Mouse (Mus musculus) lung, postnatal 0 days (tissue): Measurements from ENCODE around the gene Celf2. TPM values are rescaled to one million over a fixed set of nuclear protein-coding genes. Genes with fewer than 3 reads are reported as not detected.

Experiments
- ATAC-seq: fragments of 200-750 bp; cut with Nextera tagmentation; 2 replicates; pipeline ENCODE4 v1.8.0; 2017; ENCODE audit warnings: moderate library complexity
- DNase-seq: peaks from one replicate; pipeline ENCODE4 v3.0.0-alpha.2; 2016; ENCODE audit warnings: low spot score
- H3K27ac ChIP-seq: fragments of 300-500 bp; sonication (generic); 2 replicates; pipeline ENCODE4 v1.5.1; 2014; ENCODE audit warnings: antibody characterized with exemption, mild to moderate bottlenecking, low read length, mixed read lengths
- H3K27me3 ChIP-seq: fragments of 300-500 bp; sonication (generic); replicated peaks from 2 replicates; pipeline ENCODE4 v1.6.1; 2014; ENCODE audit warnings: low read length, mixed read lengths; ENCODE audit not compliant: insufficient read depth
- H3K36me3 ChIP-seq: fragments of 300-500 bp; sonication (generic); 2 replicates; pipeline ENCODE4 v1.6.1; 2014; ENCODE audit warnings: low read length, mixed read lengths; ENCODE audit not compliant: insufficient read depth
- H3K4me1 ChIP-seq: fragments of 300-500 bp; sonication (generic); 2 replicates; pipeline ENCODE4 v1.6.1; 2014; ENCODE audit warnings: antibody characterized with exemption, low read depth, low read length, mixed read lengths; ENCODE audit not compliant: insufficient read depth
- H3K4me2 ChIP-seq: fragments of 300-500 bp; sonication (generic); replicated peaks from 2 replicates; pipeline ENCODE4 v1.6.1; 2014; ENCODE audit warnings: low read depth, mild to moderate bottlenecking, low read length, moderate library complexity, mixed read lengths
- H3K4me3 ChIP-seq: fragments of 300-500 bp; sonication (generic); 2 replicates; pipeline ENCODE4 v1.5.1; 2014; ENCODE audit warnings: low read depth, low read length
- H3K9ac ChIP-seq: fragments of 300-500 bp; sonication (generic); replicated peaks from 2 replicates; pipeline ENCODE4 v1.6.1; 2014; ENCODE audit warnings: low read depth, mild to moderate bottlenecking
- H3K9me3 ChIP-seq: fragments of 300-500 bp; sonication (generic); 2 replicates; pipeline ENCODE4 v1.6.1; 2016; ENCODE audit warnings: low read length, mixed read lengths
- CTCF ChIP-seq: IDR thresholded peaks from 2 replicates; pipeline ENCODE4 v1.5.1; 2016; ENCODE audit warnings: antibody characterized with exemption, mild to moderate bottlenecking
- EP300 ChIP-seq: IDR thresholded peaks from 2 replicates; pipeline ENCODE4 v1.6.1; 2016; ENCODE audit warnings: antibody characterized with exemption, mild to moderate bottlenecking, control low read depth
- WGBS: fragments of 180-500 bp; shearing (Covaris S2); extraction: QIAGEN DNeasy Blood & Tissue Kit; methylation state at CpG from one replicate; pipeline ENCODE4 v1.1.7; 2014; 5-methylcytosine and 5-hydroxymethylcytosine counted together
- polyA plus RNA-seq: library from polyadenylated mRNA; unstranded; fragments of >200 nt; fragmentation: Nextera tagmentation; extraction: Ambion mirVana; gene quantifications from 2 replicates; pipeline ENCODE4 v1.2.1, GENCODE M21; 2015

Gene Celf2
- polyA plus RNA-seq, 1 experiment from 2014 or later = 49.6 TPM

GRCm38 (mm10) chr2:7367738-7368137, 141.6 kb downstream of the Celf2 start:
- WGBS = 87% methylated on average over 4 of the region's 4 CpGs

GRCm38 (mm10) chr2:7359557-7359956, 149.8 kb downstream of the Celf2 start:
- no peak for DNase-seq
- no peak overlapping the region for H3K27ac ChIP-seq
- H3K9ac ChIP-seq = no peak overlapping the region
- 73% methylated on average over 5 of the region's 5 CpGs for WGBS
- H3K4me2 ChIP-seq = no peak overlapping the region
- H3K4me1 ChIP-seq = no peaks in the 10 kb centered on the region
- no peaks in the 10 kb centered on the region for H3K9me3 ChIP-seq
- no peaks in the 10 kb centered on the region for H3K27me3 ChIP-seq
- no peaks in the 10 kb centered on the region for H3K36me3 ChIP-seq
- no peak for TF ChIP-seq EP300
- no peak for TF ChIP-seq CTCF
- H3K4me3 ChIP-seq = no peak overlapping the region
- ATAC-seq = no peak

More at GRCm38 (mm10) chr2:7367738-7368137, 141.6 kb downstream of the Celf2 start:
- H3K9ac ChIP-seq = no peak overlapping the region
- no peaks in the 10 kb centered on the region for H3K27me3 ChIP-seq
- no peaks in the 10 kb centered on the region for H3K4me1 ChIP-seq
- H3K9me3 ChIP-seq = no peaks in the 10 kb centered on the region
- no peak overlapping the region for H3K27ac ChIP-seq
- DNase-seq (no peak), ATAC-seq (no peak)
- no peak overlapping the region for H3K4me3 ChIP-seq
- no peak for TF ChIP-seq CTCF
- no peak for TF ChIP-seq EP300
- no peaks in the 10 kb centered on the region for H3K36me3 ChIP-seq
- no peak overlapping the region for H3K4me2 ChIP-seq

- H3K4me1 ChIP-seq = no peaks in the 10 kb centered on the region
- H3K27me3 ChIP-seq = no peaks in the 10 kb centered on the region
- no peaks in the 10 kb centered on the region for H3K9me3 ChIP-seq
- H3K9ac ChIP-seq = no peak overlapping the region
- H3K36me3 ChIP-seq = no peaks in the 10 kb centered on the region
- H3K4me3 ChIP-seq = no peak overlapping the region
- WGBS = 81% methylated on average over 3 of the region's 3 CpGs
- DNase-seq (no peak), ATAC-seq (no peak)
- H3K4me2 ChIP-seq = no peak overlapping the region
- no peak overlapping the region for H3K27ac ChIP-seq
- TF ChIP-seq EP300 (no peak), CTCF (no peak)
These were observed 150.5 kb downstream of the Celf2 start for GRCm38 (mm10) chr2:7358816-7359215.

- no peaks in the 10 kb centered on the region for H3K9me3 ChIP-seq
- H3K4me2 ChIP-seq = no peak overlapping the region
- no peaks in the 10 kb centered on the region for H3K4me1 ChIP-seq
- no peaks in the 10 kb centered on the region for H3K27me3 ChIP-seq
- TF ChIP-seq EP300 (no peak), CTCF (no peak)
- H3K4me3 ChIP-seq = no peak overlapping the region
- H3K9ac ChIP-seq = no peak overlapping the region
- no peaks in the 10 kb centered on the region for H3K36me3 ChIP-seq
- H3K27ac ChIP-seq = no peak overlapping the region
- WGBS = 71% methylated on average over 5 of the region's 5 CpGs
- ATAC-seq (no peak), DNase-seq (no peak)
These were observed 158.1 kb downstream of the Celf2 start for GRCm38 (mm10) chr2:7351234-7351633.

- H3K36me3 ChIP-seq = no peaks in the 10 kb centered on the region
- no peak overlapping the region for H3K4me2 ChIP-seq
- H3K4me3 ChIP-seq = no peak overlapping the region
- no peak overlapping the region for H3K27ac ChIP-seq
- H3K9me3 ChIP-seq = no peaks in the 10 kb centered on the region
- no peaks in the 10 kb centered on the region for H3K27me3 ChIP-seq
- H3K4me1 ChIP-seq = no peaks in the 10 kb centered on the region
- no peak overlapping the region for H3K9ac ChIP-seq
- TF ChIP-seq CTCF (no peak), EP300 (no peak)
- ATAC-seq = no peak
- no peak for DNase-seq
- 31% methylated on average over 4 of the region's 4 CpGs for WGBS
These were observed 162.5 kb downstream of the Celf2 start for GRCm38 (mm10) chr2:7346703-7347461.

GRCm38 (mm10) chr2:7344951-7345350, 164.4 kb downstream of the Celf2 start:
- WGBS = 71% methylated on average over 2 of the region's 2 CpGs
- Histone ChIP-seq H3K4me1 (no peaks in the 10 kb centered on the region), H3K4me3 (no peak overlapping the region)

More at GRCm38 (mm10) chr2:7344951-7345350, 164.4 kb downstream of the Celf2 start:
- Histone ChIP-seq H3K4me2 (no peak overlapping the region), H3K9me3 (no peaks in the 10 kb centered on the region), H3K27ac (no peak overlapping the region), H3K9ac (no peak overlapping the region), H3K36me3 (no peaks in the 10 kb centered on the region), H3K27me3 (no peaks in the 10 kb centered on the region)
- TF ChIP-seq EP300 (no peak), CTCF (no peak)
- DNase-seq = no peak
- ATAC-seq = no peak
